Mouse (Mus musculus): ENCODE results near the gene Fignl2.

Gene Fignl2

DNA sequence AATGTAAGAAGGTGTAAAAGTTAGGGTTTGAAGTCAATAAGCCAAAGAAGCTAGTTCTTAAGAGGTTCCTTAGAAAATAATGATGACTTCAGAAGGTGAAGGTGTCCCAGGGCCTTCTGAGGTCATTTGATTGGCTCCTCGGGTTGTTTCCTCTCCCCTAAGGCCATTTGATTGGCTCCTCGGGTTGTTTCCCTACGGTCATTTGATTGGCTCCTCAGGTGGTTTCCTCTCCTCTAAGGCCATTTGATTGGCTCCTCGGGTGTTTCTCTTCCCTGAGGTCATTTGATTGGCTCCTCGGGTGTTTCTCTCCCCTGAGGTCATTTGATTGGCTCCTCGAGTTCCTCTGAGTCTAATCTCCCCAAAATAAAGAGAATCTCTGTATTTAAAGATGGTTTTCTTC lies 67.0 kb downstream of the Fignl2 start:
- DNase-seq (ENCODE audit: low read depth, low spot score), result no peak

DNA sequence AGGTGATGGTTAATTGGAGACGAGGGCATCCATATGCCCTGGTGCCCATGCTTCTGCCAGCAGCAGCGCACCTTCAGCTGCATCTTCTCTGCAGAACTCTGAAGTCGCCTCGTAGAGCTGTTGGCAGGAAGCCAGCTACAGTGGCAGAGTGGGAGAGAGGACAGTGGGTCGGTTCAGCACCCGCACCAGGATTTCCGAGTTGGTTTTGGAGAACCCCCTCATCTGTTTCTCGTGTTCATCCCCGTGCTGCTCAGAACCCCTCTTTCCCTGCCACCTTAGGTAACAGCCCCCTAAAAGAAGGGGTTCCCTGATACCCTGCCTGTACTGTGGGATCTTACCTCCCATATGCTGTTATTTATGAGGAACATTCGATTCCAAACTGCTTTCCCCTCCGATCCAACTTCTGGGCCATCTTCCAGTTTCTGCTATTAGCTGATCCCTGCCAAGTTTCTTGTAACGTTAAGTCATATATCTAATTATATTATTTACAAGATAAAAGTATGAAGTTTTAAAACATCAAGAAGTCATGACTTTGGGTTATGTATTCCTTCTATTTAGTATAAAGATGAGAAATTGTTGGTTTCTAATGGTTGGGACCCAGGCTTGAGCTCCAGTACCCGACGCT lies 69.9 kb downstream of the Fignl2 start:
- no peak for DNase-seq (ENCODE audit: low read depth, low spot score)

- no peak for DNase-seq (ENCODE audit: low read depth, low spot score)
Measured at GRCm38 (mm10) chr15:101007236-101007635, 71.1 kb downstream of the Fignl2 start.

- DNase-seq (ENCODE audit: low read depth, low spot score), result peak; percentile 49
Measured at GRCm38 (mm10) chr15:101006251-101007040, 71.9 kb downstream of the Fignl2 start.

DNA sequence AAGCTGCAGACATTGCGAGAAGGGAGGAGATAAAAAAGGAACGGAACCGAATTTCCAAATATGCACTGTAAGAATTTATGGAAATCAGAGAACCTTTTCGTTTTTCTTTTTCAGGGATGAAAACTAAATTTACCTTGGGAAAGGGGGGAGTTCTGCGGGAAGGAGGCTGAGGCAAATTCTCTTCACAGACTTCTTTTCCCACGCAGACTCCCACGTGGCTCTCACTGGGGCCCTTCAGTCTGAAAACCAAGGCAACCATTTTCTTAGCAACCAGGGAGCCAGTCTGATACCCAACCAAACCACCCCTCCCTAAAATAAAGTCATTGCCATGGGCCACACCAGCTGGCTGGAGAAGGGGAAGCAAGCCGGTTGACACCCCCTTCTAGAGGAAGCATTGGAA lies 72.7 kb downstream of the Fignl2 start:
- no peak for DNase-seq (ENCODE audit: low read depth, low spot score)

GRCm38 (mm10) chr15:101004538-101004937 lies 73.8 kb downstream of the Fignl2 start:
- DNase-seq (ENCODE audit: low read depth, low spot score), result no peak

GRCm38 (mm10) chr15:101002466-101002865 lies 75.9 kb downstream of the Fignl2 start:
- no peak for DNase-seq (ENCODE audit: low read depth, low spot score)

DNA sequence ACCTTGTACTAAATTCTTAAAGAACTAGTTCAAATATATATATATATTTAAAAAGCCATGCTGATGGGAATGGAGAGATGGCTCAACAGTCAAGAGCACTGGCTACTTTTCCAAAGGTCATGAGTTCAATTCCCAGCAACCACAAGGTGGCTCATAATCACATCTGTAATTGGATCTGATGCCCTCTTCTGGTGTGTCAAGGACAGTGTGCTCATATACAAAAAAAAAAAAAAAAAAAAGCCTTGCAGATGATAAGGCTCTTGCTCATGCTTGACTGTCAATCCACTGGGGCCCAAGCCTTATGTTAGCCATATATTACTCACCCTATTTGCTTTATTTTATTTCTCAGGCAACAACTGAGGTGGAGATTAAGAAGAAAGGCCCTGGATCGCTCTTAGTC lies 76.7 kb downstream of the Fignl2 start:
- DNase-seq (ENCODE audit: low read depth, low spot score), result no peak

All from forelimb bud, embryonic 11.5 days (tissue).